12 mouse cellular contexts compared by ENCODE assay signal in genomic region chr3:122460848-122461511, GRCm38 (mm10).
DNase-seq lines count a peak whose midpoint lies in the region; ATAC-seq and TF ChIP-seq lines count a peak whose summit lies in the region.
"Had no signal": no experiment of that assay in that cellular context is flagged by ENCODE, and none has a peak within 500 bp of the region (broad histone marks: within the 10 kb centered on the region; RNA-seq: fewer than 3 reads in every experiment).

No protein-coding gene starts in this region.

- H3K4me2 ChIP-seq in lung, embryonic 14.5 days = no peak overlapping the region
- no peak overlapping the region for H3K4me2 ChIP-seq in intestine, embryonic 14.5 days (ENCODE audit: low read length)
- peak overlapping the region; percentile 3 for H3K4me2 ChIP-seq in myocyte (ENCODE audit: low read depth)

- no peak for TF ChIP-seq CTCF in lung, embryonic 14.5 days (IDR thresholded peaks at IDR 0.05; ENCODE audit: low read depth)

- peak; percentile 61 for DNase-seq in lung, embryonic 14.5 days
- no peak for DNase-seq in lung, postnatal 36 days
- peak; percentile 75 for DNase-seq in forebrain, embryonic 10.5 days (ENCODE audit: extremely low spot score, low spot score)
- DNase-seq in intestine, embryonic 14.5 days (ENCODE audit: low spot score) = no peak
- no peak for DNase-seq in adipocyte (ENCODE audit: low spot score)
- DNase-seq in liver = no peak
- DNase-seq: thymus, postnatal 25 days had no signal

- peaks cover 88% of the 10 kb centered on the region for H3K79me2 ChIP-seq in myocyte (ENCODE audit: control insufficient read depth, insufficient read depth)

- H3K9me3 ChIP-seq in lung, embryonic 14.5 days (ENCODE audit: low read depth, low read length) = no peaks in the 10 kb centered on the region
- H3K9me3 ChIP-seq in forebrain, embryonic 10.5 days = no peaks in the 10 kb centered on the region
- no peaks in the 10 kb centered on the region for H3K9me3 ChIP-seq in intestine, embryonic 14.5 days (ENCODE audit: control insufficient read depth, low read length)
- H3K9me3 ChIP-seq: megakaryocyte, embryonic 14.5 days had no signal

- no peak for ATAC-seq in lung, embryonic 14.5 days (ENCODE audit: insufficient read depth)
- ATAC-seq in intestine, embryonic 14.5 days (replicated peaks; ENCODE audit: low FRiP score, low TSS enrichment, low read depth) = no peak
- ATAC-seq in frontal cortex, adult (ENCODE audit: low TSS enrichment) = no peak
- ATAC-seq: CD4-positive, CD25-positive, alpha-beta regulatory T cell, adult 4 months had no signal

- H3K4me3 ChIP-seq in lung, embryonic 14.5 days (ENCODE audit: low read depth, low read length) = no peak overlapping the region
- peak overlapping the region; percentile 29; the same call in 1 of the 2 replicates for H3K4me3 ChIP-seq in forebrain, embryonic 10.5 days
- H3K4me3 ChIP-seq in intestine, embryonic 14.5 days (ENCODE audit: low read depth, low read length) = no peak overlapping the region
- H3K4me3 ChIP-seq in myocyte = no peak overlapping the region
- H3K4me3 ChIP-seq: erythroblast, embryonic 14.5 days; megakaryocyte, embryonic 14.5 days had no signal

- no peaks in the 10 kb centered on the region for H3K36me3 ChIP-seq in lung, embryonic 14.5 days (ENCODE audit: insufficient read depth)
- no peaks in the 10 kb centered on the region; the same call in 1 of the 2 replicates for H3K36me3 ChIP-seq in forebrain, embryonic 10.5 days (replicated peaks)
- no peaks in the 10 kb centered on the region for H3K36me3 ChIP-seq in intestine, embryonic 14.5 days (ENCODE audit: control insufficient read depth, insufficient read depth, low read length)
- no peaks in the 10 kb centered on the region for H3K36me3 ChIP-seq in myocyte (ENCODE audit: control insufficient read depth, insufficient read depth)

- H3K27me3 ChIP-seq in lung, embryonic 14.5 days (ENCODE audit: insufficient read depth, low read length) = no peaks in the 10 kb centered on the region
- H3K27me3 ChIP-seq in forebrain, embryonic 10.5 days (ENCODE audit: poor library complexity, severe bottlenecking) = no peaks in the 10 kb centered on the region
- no peaks in the 10 kb centered on the region for H3K27me3 ChIP-seq in intestine, embryonic 14.5 days (replicated peaks; ENCODE audit: control insufficient read depth, insufficient read depth, low read length)
- H3K27me3 ChIP-seq in myocyte (ENCODE audit: control insufficient read depth, insufficient read depth, insufficient read length) = no peaks in the 10 kb centered on the region

- peak overlapping the region; percentile 74 for H3K27ac ChIP-seq in lung, embryonic 14.5 days (ENCODE audit: low read depth)
- H3K27ac ChIP-seq in forebrain, embryonic 10.5 days = peak overlapping the region; percentile 88
- peak overlapping the region; percentile 64 for H3K27ac ChIP-seq in intestine, embryonic 14.5 days (ENCODE audit: low read depth)

- no peak overlapping the region for H3ac ChIP-seq in myocyte (ENCODE audit: control insufficient read depth, insufficient read length)

- WGBS in lung, embryonic 14.5 days = 53% methylated on average over 8 of the region's 8 CpGs
- 7% methylated on average over 8 of the region's 8 CpGs for WGBS in forebrain, embryonic 10.5 days
- 66% methylated on average over 8 of the region's 8 CpGs for WGBS in intestine, embryonic 14.5 days

- H3K4me1 ChIP-seq in lung, embryonic 14.5 days (ENCODE audit: insufficient read depth) = peaks cover 21% of the 10 kb centered on the region
- H3K4me1 ChIP-seq in forebrain, embryonic 10.5 days = peaks cover 84% of the 10 kb centered on the region
- peaks cover 27% of the 10 kb centered on the region for H3K4me1 ChIP-seq in intestine, embryonic 14.5 days (replicated peaks; ENCODE audit: control insufficient read depth, insufficient read depth, low read length)

- no peak for TF ChIP-seq POLR2A in myocyte (IDR thresholded peaks at IDR 0.05; ENCODE audit: insufficient read length, low read depth)

- no peak overlapping the region for H3K9ac ChIP-seq in lung, embryonic 14.5 days
- no peak overlapping the region for H3K9ac ChIP-seq in intestine, embryonic 14.5 days (ENCODE audit: low read length)

TF ChIP-seq in myocyte, 11 proteins besides CTCF, POLR2A, EP300 and RAD21:
- no peak for TF ChIP-seq CEBPB (IDR thresholded peaks at IDR 0.05; ENCODE audit: insufficient read depth, poor library complexity, severe bottlenecking)
- TF ChIP-seq MAX (IDR thresholded peaks at IDR 0.05; ENCODE audit: low read depth) = no peak
- TF ChIP-seq MYOG (IDR thresholded peaks at IDR 0.05; ENCODE audit: control insufficient read depth in 1 of 3, insufficient read depth in 1 of 3, insufficient read length in 2 of 3, low read depth in 2 of 3) = no peak
- no peak for TF ChIP-seq TCF3 (IDR thresholded peaks at IDR 0.05; ENCODE audit: insufficient read length, low read depth)
- TF ChIP-seq SRF (IDR thresholded peaks at IDR 0.05; ENCODE audit: control insufficient read depth, insufficient read length, low read depth) = no peak
- TF ChIP-seq E2F4 (IDR thresholded peaks at IDR 0.05; ENCODE audit: insufficient read depth) = no peak
- TF ChIP-seq REST (IDR thresholded peaks at IDR 0.05; ENCODE audit: insufficient read depth, insufficient read length) = no peak
- no peak for TF ChIP-seq MYOD1 (IDR thresholded peaks at IDR 0.05; ENCODE audit: control insufficient read depth in 1 of 3, insufficient read length in 2 of 3, low read depth in 2 of 3)
- no peak for TF ChIP-seq TCF12 (IDR thresholded peaks at IDR 0.05; ENCODE audit: insufficient read depth, poor library complexity, severe bottlenecking)
- no peak for TF ChIP-seq USF1 (IDR thresholded peaks at IDR 0.05; ENCODE audit: low read depth)
- no peak for TF ChIP-seq POLR2AphosphoS2 (IDR thresholded peaks at IDR 0.05; ENCODE audit: insufficient read length, low read depth)

Comparison
In these comparisons a context has a peak if more than half of its experiments do, and no peak if none do; other contexts are left out.
1. DNase-seq: peak in lung, embryonic 14.5 days (single experiment) and forebrain, embryonic 10.5 days (single experiment); none in lung, postnatal 36 days (single experiment), intestine, embryonic 14.5 days (single experiment), adipocyte (single experiment) and liver (single experiment).
2. Peak in every context shown above with its lines, with median percentiles within 50 percentile points of each other: H3K27ac ChIP-seq.